Mouse (Mus musculus): ENCODE measurements at regions not wholly inside any gene's neighbourhood (a gene's known extent, or its start where the extent isn't known, plus 50 kb on each side); places are given as distances from the start of the nearest gene placed in this dataset.

DNA sequence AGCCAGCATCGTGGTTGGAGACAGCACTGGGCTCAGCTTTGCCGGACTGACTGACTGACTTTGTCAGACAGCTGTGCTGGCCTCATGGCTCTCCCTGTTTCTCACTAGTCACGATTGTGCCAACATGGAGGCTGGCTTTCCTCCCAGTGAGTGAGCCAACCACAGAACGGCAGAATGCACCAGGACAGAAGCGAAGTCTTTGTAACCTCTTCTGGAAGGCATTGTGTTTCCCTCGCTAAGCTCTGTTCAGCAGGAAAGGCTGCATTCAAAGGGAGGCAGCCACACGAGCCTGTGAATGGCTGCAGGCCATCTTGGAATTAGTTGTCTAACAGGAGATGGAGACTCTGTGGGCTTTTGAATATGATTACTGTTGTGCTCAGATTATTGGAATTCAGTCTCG, 178.3 kb downstream of the Gpat3 start:
- in situ Hi-C loops (cut with MboI; ENCODE audit: low pct_ligation_motif_present, low pct_unique_long_range_greater_than_20kb, low sequenced_read_pairs) = loop anchor here (10.0 kb wide), 2 partner anchors 101 to 261 kb away; no protein-coding TSS in a partner anchor
- H3K4me3 ChIP-seq (replicated peaks in 1 of 3; ENCODE audit: low read depth in 2 of 3, low read length in 2 of 3, poor library complexity in 1 of 3) = no peak overlapping the region
- no peak overlapping the region for H3K9ac ChIP-seq (ENCODE audit: insufficient read depth, low read depth)
- H3K27me3 ChIP-seq (replicated peaks) = no peaks in the 10 kb centered on the region
- H3K79me2 ChIP-seq (replicated peaks; ENCODE audit: control insufficient read depth, extremely low read depth, insufficient read depth, poor library complexity, severe bottlenecking) = no peaks in the 10 kb centered on the region
- H3K9me3 ChIP-seq (replicated peaks; ENCODE audit: low read length) = no peaks in the 10 kb centered on the region
- TF ChIP-seq MXI1 (IDR thresholded peaks at IDR 0.05; ENCODE audit: low read depth, low read length) = no peak
- no peak for TF ChIP-seq POLR2A (IDR thresholded peaks at IDR 0.05; ENCODE audit: low read depth, low read length)
- no peak for TF ChIP-seq MAX (IDR thresholded peaks at IDR 0.05; ENCODE audit: low read length)
- TF ChIP-seq BHLHE40 (IDR thresholded peaks at IDR 0.05; ENCODE audit: low read depth, low read length) = no peak
- TF ChIP-seq MEF2A (IDR thresholded peaks at IDR 0.05; ENCODE audit: borderline replicate concordance, low read depth, low read length) = no peak
- no peak for TF ChIP-seq ZC3H11A (IDR thresholded peaks at IDR 0.05; ENCODE audit: low read depth, low read length)
- no peak for TF ChIP-seq POLR2AphosphoS2 (IDR thresholded peaks at IDR 0.05; ENCODE audit: low read depth, low read length)
- TF ChIP-seq NRF1 (IDR thresholded peaks at IDR 0.05; ENCODE audit: low read depth, low read length) = no peak
- TF ChIP-seq SMC3 (IDR thresholded peaks at IDR 0.05; ENCODE audit: low read depth, low read length) = no peak
- no peak for TF ChIP-seq USF2 (conservative IDR thresholded peaks at IDR 0.05; ENCODE audit: low read depth, low read length)
- TF ChIP-seq NELFE (IDR thresholded peaks at IDR 0.05; ENCODE audit: low read depth, low read length) = no peak
- TF ChIP-seq ZKSCAN1 (IDR thresholded peaks at IDR 0.05; ENCODE audit: borderline replicate concordance, low read depth, low read length) = no peak
- H3K4me2 ChIP-seq (ENCODE audit: insufficient read depth, low read depth, poor library complexity, severe bottlenecking) = no peak overlapping the region
- dilution Hi-C loops (cut with MboI; ENCODE audit: extremely low pct_ligation_motif_present, extremely low pct_unique_long_range_greater_than_20kb, low sequenced_read_pairs) = no loop called here
- DNase-seq (ENCODE audit: extremely low read depth) = no peak
- no peak overlapping the region for H3K27ac ChIP-seq (ENCODE audit: insufficient read depth, low read depth)
- H3K4me1 ChIP-seq (ENCODE audit: control insufficient read depth in 1 of 2, insufficient read depth in 2 of 2) = peaks cover 0 to 15% of the 10 kb centered on the region in 2 experiments; a peak in 2 of 4 replicates
- no peaks in the 10 kb centered on the region for H3K36me3 ChIP-seq (replicated peaks in 1 of 2; ENCODE audit: control insufficient read depth in 1 of 2, insufficient read depth in 1 of 2, low read length in 1 of 2)

DNA sequence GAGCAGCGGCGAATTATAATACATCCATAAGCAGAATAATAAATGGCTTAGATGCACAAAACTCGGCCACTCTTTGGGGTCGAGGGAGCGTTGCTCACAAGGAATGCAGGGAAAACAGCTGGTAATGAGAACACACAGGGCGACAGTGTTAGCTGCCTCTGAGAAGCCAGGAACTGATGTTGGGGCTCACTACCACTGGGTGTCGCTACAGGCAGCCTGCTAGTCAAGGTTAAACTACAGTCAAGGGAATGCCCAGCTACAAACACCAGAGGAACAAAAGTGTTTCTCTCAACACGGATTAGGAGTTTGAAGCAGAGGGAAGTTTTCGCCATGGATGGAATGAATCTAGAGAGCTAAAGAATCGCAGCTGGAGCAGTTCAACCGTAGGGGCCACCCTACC, 175.3 kb downstream of the Gpat3 start:
- H3K27me3 ChIP-seq (replicated peaks) = no peaks in the 10 kb centered on the region
- peak overlapping the region; percentile 54; the same call in 1 of the 2 replicates for H3K4me2 ChIP-seq (ENCODE audit: insufficient read depth, low read depth, poor library complexity, severe bottlenecking)
- in situ Hi-C loops (cut with MboI; ENCODE audit: low pct_ligation_motif_present, low pct_unique_long_range_greater_than_20kb, low sequenced_read_pairs) (loop anchor here (10.0 kb wide), 2 partner anchors 104 to 264 kb away; no protein-coding TSS in a partner anchor), dilution Hi-C loops (cut with MboI; ENCODE audit: extremely low pct_ligation_motif_present, extremely low pct_unique_long_range_greater_than_20kb, low sequenced_read_pairs) (no loop called here)
- no peak overlapping the region for H3K27ac ChIP-seq (ENCODE audit: insufficient read depth, low read depth)
- H3K9me3 ChIP-seq (replicated peaks; ENCODE audit: low read length) = no peaks in the 10 kb centered on the region
- H3K36me3 ChIP-seq (replicated peaks in 1 of 2; ENCODE audit: control insufficient read depth in 1 of 2, insufficient read depth in 1 of 2, low read length in 1 of 2) = no peaks in the 10 kb centered on the region
- H3K4me1 ChIP-seq (ENCODE audit: control insufficient read depth in 1 of 2, insufficient read depth in 2 of 2) = peaks cover 0 to 4% of the 10 kb centered on the region in 2 experiments; a peak in 2 of 4 replicates
- peak; percentile 71 for DNase-seq (ENCODE audit: extremely low read depth)
- no peak overlapping the region for H3K4me3 ChIP-seq (replicated peaks in 1 of 3; ENCODE audit: low read depth in 2 of 3, low read length in 2 of 3, poor library complexity in 1 of 3)
- H3K79me2 ChIP-seq (replicated peaks; ENCODE audit: control insufficient read depth, extremely low read depth, insufficient read depth, poor library complexity, severe bottlenecking) = no peaks in the 10 kb centered on the region
- H3K9ac ChIP-seq (ENCODE audit: insufficient read depth, low read depth) = no peak overlapping the region
- TF ChIP-seq SMC3 (IDR thresholded peaks at IDR 0.05; ENCODE audit: low read depth, low read length) (peak; percentile 86), UBTF (IDR thresholded peaks at IDR 0.05; ENCODE audit: low read depth, low read length) (no peak), RAD21 (IDR thresholded peaks at IDR 0.05; ENCODE audit: low read depth, low read length) (peak; percentile 91), CTCF (conservative IDR thresholded peaks at IDR 0.05 in 1 of 2, IDR thresholded peaks at IDR 0.05 in 1 of 2; ENCODE audit: low read depth in 2 of 2, low read length in 2 of 2) (peak; percentile 90 to 92)

DNA sequence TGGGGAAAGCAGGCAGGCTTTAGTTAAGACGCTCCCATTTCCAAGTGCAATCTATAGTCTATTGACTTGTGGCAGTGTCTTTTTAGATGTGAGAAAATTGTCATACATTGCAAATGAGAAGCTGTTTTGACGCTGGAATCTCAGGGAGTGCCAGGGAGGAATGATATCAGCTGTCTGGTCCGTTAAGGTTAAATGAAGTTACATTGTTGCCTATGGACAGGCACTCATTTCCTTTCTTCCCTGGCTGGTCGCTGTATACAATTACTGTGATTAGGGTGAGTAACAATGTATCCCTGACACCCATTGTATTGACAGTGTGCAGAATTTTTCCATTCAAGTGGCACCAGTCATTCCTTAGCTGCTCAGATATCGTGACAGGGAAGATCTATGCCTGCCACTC, 168.3 kb downstream of the Gpat3 start:
- Histone ChIP-seq H3K4me3 (replicated peaks in 1 of 3; ENCODE audit: low read depth in 2 of 3, low read length in 2 of 3, poor library complexity in 1 of 3) (no peak overlapping the region), H3K9ac (ENCODE audit: insufficient read depth, low read depth) (no peak overlapping the region), H3K9me3 (replicated peaks; ENCODE audit: low read length) (no peaks in the 10 kb centered on the region), H3K4me1 (ENCODE audit: control insufficient read depth in 1 of 2, insufficient read depth in 2 of 2) (no peaks in the 10 kb centered on the region), H3K27me3 (replicated peaks) (no peaks in the 10 kb centered on the region), H3K79me2 (replicated peaks; ENCODE audit: control insufficient read depth, extremely low read depth, insufficient read depth, poor library complexity, severe bottlenecking) (no peaks in the 10 kb centered on the region), H3K36me3 (replicated peaks in 1 of 2; ENCODE audit: control insufficient read depth in 1 of 2, insufficient read depth in 1 of 2, low read length in 1 of 2) (no peaks in the 10 kb centered on the region), H3K27ac (ENCODE audit: insufficient read depth, low read depth) (no peak overlapping the region), H3K4me2 (ENCODE audit: insufficient read depth, low read depth, poor library complexity, severe bottlenecking) (no peak overlapping the region)
- in situ Hi-C loops (cut with MboI; ENCODE audit: low pct_ligation_motif_present, low pct_unique_long_range_greater_than_20kb, low sequenced_read_pairs) (no loop called here), dilution Hi-C loops (cut with MboI; ENCODE audit: extremely low pct_ligation_motif_present, extremely low pct_unique_long_range_greater_than_20kb, low sequenced_read_pairs) (no loop called here)
- no peak for TF ChIP-seq CHD1 (IDR thresholded peaks at IDR 0.05; ENCODE audit: low read depth, low read length)
- no peak for TF ChIP-seq USF1 (IDR thresholded peaks at IDR 0.05; ENCODE audit: low read depth, low read length)
- no peak for TF ChIP-seq SIN3A (IDR thresholded peaks at IDR 0.05; ENCODE audit: low read length)
- no peak for TF ChIP-seq ELF1 (IDR thresholded peaks at IDR 0.05; ENCODE audit: low read depth, low read length)
- no peak for TF ChIP-seq MEF2A (IDR thresholded peaks at IDR 0.05; ENCODE audit: borderline replicate concordance, low read depth, low read length)
- no peak for TF ChIP-seq MYC (IDR thresholded peaks at IDR 0.05; ENCODE audit: low read depth, low read length)
- no peak for TF ChIP-seq POLR2A (IDR thresholded peaks at IDR 0.05; ENCODE audit: low read depth, low read length)
- no peak for TF ChIP-seq USF2 (conservative IDR thresholded peaks at IDR 0.05; ENCODE audit: low read depth, low read length)
- no peak for TF ChIP-seq BHLHE40 (IDR thresholded peaks at IDR 0.05; ENCODE audit: low read depth, low read length)
- no peak for TF ChIP-seq MAFK (IDR thresholded peaks at IDR 0.05; ENCODE audit: insufficient replicate concordance, low read length)
- TF ChIP-seq CTCF (conservative IDR thresholded peaks at IDR 0.05 in 1 of 2, IDR thresholded peaks at IDR 0.05 in 1 of 2; ENCODE audit: low read depth in 2 of 2, low read length in 2 of 2) = no peak
- no peak for TF ChIP-seq ZC3H11A (IDR thresholded peaks at IDR 0.05; ENCODE audit: low read depth, low read length)
- TF ChIP-seq RCOR1 (conservative IDR thresholded peaks at IDR 0.05; ENCODE audit: low read depth, low read length) = no peak
- no peak for TF ChIP-seq POLR2AphosphoS2 (IDR thresholded peaks at IDR 0.05; ENCODE audit: low read depth, low read length)
- TF ChIP-seq TCF12 (IDR thresholded peaks at IDR 0.05; ENCODE audit: low read depth, low read length) = no peak
- TF ChIP-seq GABPA (IDR thresholded peaks at IDR 0.05; ENCODE audit: insufficient replicate concordance, low read depth, low read length) = no peak
- no peak for TF ChIP-seq ZKSCAN1 (IDR thresholded peaks at IDR 0.05; ENCODE audit: borderline replicate concordance, low read depth, low read length)
- no peak for DNase-seq (ENCODE audit: extremely low read depth)

Measured in CH12.LX (cell line).